Mouse (Mus musculus) right cerebral cortex, adult 18-20 months (tissue): ENCODE measurements around the gene Dscam.
A peak's percentile ranks its signal among the peaks of the same experiment; 100 is the strongest.

ENCODE experiments used
- DNase-seq: peaks from one replicate; pipeline ENCODE4 v3.0.0; 2022; ENCODE audit warnings: mixed read lengths

Gene Dscam

GRCm38 (mm10) chr16:96857571-96857970, 313.0 kb downstream of the Dscam start:
- DNase-seq = peak; percentile 67

DNA sequence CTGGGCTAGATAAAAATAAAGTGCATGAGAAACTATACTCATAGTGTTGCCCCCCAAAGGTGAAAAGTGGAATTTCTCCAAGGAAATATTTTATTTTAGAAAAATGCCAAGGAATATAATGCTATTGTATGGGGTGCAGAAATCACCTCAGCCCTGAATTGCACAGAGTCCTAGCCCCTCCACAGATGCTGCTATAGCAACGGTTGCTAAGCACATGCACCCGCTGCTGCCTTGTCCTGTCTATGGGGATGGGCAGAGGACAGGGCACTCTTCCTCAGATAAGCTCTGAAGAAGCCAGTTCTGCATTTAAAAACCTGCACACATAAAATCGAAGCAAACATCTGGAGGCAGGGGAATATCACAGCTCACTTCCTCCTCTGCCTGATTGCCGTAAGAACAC, 315.5 kb downstream of the Dscam start:
- DNase-seq = no peak

GRCm38 (mm10) chr16:96852383-96852782, 318.2 kb downstream of the Dscam start:
- peak; percentile 55 for DNase-seq

DNA sequence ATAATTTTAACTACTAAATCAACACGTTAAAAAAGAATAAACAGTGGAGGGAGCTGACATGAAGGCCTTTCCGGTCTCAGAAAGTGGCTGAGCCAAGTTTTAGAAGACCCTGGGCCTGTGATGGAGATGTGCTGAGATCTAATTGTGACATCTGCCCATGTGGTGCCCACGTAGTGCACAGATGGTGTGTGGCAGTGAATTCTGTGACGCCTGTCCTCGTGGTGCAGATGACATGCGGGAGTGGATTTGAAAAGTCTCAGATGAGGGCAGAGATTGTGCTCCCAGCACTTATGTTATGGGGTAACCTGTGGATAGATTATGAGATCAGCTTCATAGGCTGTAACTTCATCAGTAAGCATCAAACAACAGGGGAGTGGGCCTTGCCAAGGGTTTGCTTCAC, 321.6 kb downstream of the Dscam start:
- DNase-seq = no peak

DNA sequence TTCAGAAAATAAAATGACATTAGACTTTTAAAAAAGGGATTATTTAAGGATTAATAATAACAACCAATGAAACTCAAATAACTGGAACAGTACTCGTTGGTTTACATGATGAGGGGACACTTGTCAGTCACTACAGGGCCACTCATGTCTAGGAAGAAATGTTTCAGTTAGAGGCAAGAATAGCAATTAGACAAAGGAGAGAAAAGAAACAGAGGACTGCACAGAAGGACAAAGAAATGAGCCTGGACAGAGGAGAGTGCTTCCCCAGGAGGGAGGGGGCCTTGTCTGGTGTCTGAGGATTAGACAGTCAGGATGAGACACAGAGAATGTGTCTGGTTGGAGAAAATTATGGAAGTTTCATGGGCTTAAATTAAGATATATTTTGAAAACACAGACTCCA, 324.0 kb downstream of the Dscam start:
- DNase-seq = no peak

GRCm38 (mm10) chr16:96846113-96846512, 324.4 kb downstream of the Dscam start:
- no peak for DNase-seq

- no peak for DNase-seq
These were observed 325.0 kb downstream of the Dscam start for GRCm38 (mm10) chr16:96845475-96846098.

GRCm38 (mm10) chr16:96843691-96844400, 326.7 kb downstream of the Dscam start:
- peak; percentile 74 for DNase-seq

GRCm38 (mm10) chr16:96842829-96843360, 327.7 kb downstream of the Dscam start:
- no peak for DNase-seq

DNA sequence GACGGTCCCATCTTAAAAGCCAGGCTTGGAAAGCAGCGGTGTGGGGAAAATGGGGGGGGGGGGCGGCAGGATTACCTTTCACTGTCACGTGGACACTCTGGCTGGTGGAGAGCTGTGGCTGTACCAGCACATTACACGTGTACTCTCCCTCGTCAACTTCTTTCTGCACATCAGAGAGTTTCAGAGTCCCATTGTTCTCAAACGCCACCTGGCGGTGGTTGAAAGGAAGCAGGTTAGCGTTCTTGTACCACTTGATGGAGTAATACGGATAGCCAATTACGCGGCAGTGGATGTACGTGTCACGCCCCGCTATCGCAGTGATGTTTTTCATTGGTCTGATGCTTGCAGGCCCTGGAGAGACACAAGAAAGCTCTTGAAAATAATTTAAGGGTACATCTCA, 350.9 kb downstream of the Dscam start:
- peak; percentile 59 for DNase-seq

- no peak for DNase-seq
These were observed 364.3 kb downstream of the Dscam start for GRCm38 (mm10) chr16:96806298-96806697.

- no peak for DNase-seq
These were observed 367.9 kb downstream of the Dscam start for GRCm38 (mm10) chr16:96802636-96803035.

GRCm38 (mm10) chr16:96801650-96802237, 368.8 kb downstream of the Dscam start:
- DNase-seq = no peak

- peak; percentile 17 for DNase-seq
These were observed 375.1 kb downstream of the Dscam start for GRCm38 (mm10) chr16:96795431-96795830.

DNA sequence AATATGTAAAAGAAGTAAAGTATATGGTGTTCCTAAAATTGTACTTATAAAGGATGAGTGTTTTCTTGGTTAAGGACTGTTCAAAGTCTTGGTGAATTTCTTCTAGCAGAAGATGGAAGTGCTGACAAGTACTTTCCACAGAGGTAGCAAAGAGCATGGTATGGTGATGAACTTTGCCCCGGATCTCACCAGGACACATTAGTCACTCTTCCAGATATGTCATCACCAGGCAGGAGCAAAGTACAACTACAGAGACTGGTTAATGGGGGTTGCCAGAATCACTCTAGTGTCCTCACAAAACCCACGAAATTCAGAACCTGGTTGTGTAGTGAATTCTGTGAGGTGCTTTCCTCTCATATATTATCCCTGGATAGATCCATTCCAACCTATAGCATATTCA, 379.2 kb downstream of the Dscam start:
- no peak for DNase-seq

DNA sequence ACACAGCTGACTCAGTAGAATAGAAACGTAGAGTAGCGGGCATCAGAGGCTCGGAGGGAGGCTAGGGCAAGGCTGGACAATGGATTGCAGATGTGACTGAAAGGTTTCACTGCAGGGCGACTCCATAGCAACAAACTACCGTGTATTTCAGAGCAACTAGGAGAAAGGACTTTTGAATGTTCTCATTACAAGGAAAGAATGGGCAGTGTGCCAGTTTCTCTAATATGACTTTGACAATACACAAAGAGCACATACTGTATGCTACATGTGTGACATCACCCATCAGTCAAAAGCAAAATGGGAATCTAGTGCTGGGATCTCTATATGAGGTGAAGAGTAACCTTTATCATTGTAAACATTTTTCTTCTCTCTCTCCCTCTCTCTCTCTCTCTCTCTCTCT, 382.3 kb downstream of the Dscam start:
- no peak for DNase-seq

DNA sequence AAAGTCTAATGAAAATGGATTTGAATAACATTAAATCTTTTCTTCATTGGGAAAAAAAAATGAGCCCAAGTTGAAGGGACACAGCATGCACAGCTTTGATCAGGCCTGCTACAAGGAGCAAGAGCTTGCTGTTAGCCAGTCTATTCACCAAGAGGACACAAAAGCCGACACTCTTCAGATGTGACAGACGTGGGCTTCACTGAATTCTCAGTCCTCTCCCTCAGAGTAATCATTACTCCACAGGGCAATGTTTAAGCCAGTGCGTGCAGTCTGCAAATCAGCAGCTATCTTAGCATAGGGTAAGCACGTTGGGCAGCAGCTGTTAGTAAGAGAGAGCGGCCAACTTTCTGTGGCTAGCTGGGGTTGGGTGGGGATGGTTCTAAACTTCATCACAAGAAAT, 391.5 kb downstream of the Dscam start:
- no peak for DNase-seq

DNA sequence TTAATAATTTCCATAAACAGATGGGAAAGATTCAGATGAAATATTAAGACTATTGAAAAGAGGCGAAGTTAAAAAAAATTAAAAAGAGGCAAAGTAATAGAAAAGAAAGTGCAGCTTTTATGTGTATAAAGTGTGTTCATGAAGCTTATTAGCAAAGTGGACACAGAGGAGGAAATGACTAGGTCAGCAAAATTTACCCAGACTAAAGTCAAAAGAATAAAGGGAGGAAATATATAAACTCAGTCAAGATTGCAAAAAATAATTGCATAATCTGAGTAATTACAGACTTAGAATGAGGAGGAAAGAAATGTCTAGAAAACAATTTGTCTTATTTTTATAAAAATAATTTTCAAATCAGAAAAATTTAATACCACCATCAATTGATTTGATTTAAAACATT, 396.3 kb downstream of the Dscam start:
- DNase-seq = no peak

DNA sequence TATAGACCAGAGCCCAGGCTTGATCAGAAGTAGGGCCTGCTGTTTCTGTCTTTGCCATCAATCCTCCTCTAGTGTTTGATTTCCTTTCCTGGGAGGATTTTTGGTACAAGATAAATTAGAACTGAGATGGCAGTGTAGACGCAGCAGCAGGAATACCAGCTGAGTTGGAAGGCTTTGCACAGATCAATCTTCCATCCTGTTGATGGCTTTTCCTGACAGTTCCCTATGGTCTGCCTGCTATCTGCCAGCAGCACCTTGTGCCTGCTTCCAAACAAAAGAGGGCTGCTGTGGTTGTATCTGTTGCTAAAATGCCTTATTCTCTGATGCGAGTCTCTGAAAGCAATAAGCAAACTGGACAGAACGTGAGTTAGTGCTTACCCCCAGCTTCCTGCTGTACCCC, 402.6 kb downstream of the Dscam start:
- no peak for DNase-seq

DNA sequence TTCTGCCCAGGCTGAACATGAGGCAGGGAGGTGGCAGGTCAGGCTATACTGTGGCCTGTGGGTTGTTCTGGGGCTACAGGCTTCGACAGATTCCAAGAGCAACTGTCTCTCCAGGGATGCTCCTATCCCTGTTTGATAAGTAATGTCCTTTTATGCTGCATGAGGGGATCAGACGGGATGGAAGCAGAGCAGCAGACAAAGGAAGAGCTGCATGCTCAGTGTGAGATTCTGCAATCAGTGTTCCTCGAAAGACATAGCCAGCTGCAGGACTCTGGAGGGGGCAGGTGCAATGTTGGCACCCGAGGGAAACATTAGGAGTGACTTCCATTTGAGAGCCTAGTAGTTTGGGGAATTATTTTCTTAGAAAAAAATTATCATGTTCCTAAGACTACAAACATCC, 403.0 kb downstream of the Dscam start:
- no peak for DNase-seq

DNA sequence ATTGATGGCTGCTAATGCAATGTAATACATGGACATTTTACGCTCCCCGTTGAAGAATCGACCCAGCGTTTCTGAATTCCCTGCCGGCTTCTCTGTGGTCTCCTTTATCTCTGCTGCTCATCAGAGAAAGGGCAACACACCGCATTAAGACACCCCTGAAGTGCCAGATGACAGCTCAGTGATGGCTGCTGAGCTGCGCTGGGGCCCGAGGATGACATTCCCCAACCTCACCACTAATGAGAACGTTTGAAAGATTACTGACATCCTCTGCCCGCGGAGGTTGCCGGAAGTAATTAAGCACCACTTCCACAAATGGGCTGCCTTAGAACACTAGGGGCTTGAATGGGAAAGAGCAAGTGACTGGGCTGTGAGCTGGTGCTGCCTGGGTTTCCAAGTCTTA, 409.3 kb downstream of the Dscam start:
- no peak for DNase-seq

- no peak for DNase-seq
These were observed 411.4 kb downstream of the Dscam start for GRCm38 (mm10) chr16:96759081-96759603.

- DNase-seq = no peak
These were observed 412.2 kb downstream of the Dscam start for GRCm38 (mm10) chr16:96758381-96758780.
